Mouse (Mus musculus): ENCODE data around the gene Slc34a3.

- TF ChIP-seq POLR2A (IDR thresholded peaks at IDR 0.05; ENCODE audit: low read depth, low read length): no peak
- no peak for TF ChIP-seq CTCF (conservative IDR thresholded peaks at IDR 0.05 in 1 of 2, IDR thresholded peaks at IDR 0.05 in 1 of 2; ENCODE audit: low read depth in 2 of 2, low read length in 2 of 2)
- no peak for TF ChIP-seq EP300 (IDR thresholded peaks at IDR 0.05; ENCODE audit: low read length)
- no peak for TF ChIP-seq USF1 (IDR thresholded peaks at IDR 0.05; ENCODE audit: low read depth, low read length)
Measured at GRCm38 (mm10) chr2:25197191-25197590, 37.0 kb downstream of the Slc34a3 start.

Measured in CH12.LX (cell line).